Mouse (Mus musculus): ENCODE measurements around the gene Loxl4. TPM values are rescaled to one million over a fixed set of nuclear protein-coding genes. Genes with fewer than 3 reads are reported as not detected.

Gene Loxl4
- polyA plus RNA-seq, 1 experiment from 2014 or later, result 2.4 TPM

DNA sequence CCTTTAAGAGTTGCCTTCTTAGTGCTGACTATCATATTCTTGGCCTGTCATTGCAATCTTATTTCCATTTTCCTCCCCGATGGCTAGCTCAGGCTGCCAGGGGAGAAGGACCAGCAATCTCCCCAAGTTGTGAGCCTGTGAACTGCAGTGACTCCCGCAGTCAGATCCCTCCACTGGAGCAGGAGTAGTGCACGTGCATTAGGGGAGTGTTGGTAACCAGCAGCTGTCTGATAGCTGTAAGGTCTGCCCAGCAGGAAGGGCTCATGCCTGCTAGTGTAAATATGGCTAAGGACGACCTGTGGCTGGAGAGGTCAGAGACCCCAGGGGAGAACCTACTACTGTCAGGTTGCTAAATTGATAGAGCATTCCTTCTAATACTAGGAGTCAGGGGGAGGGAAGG is 31.9 kb downstream of the Loxl4 start:
- H3K36me3 ChIP-seq (ENCODE audit: control insufficient read depth, insufficient read depth, low read length), result no peaks in the 10 kb centered on the region
- no peak overlapping the region for H3K27ac ChIP-seq (ENCODE audit: low read length)
- no peaks in the 10 kb centered on the region for H3K27me3 ChIP-seq (replicated peaks; ENCODE audit: control insufficient read depth, insufficient read depth, low read length)
- no peak for ATAC-seq
- no peak overlapping the region for H3K4me3 ChIP-seq (ENCODE audit: low read length)
- H3K9ac ChIP-seq (ENCODE audit: low read depth, low read length), result no peak overlapping the region
- no peak overlapping the region for H3K4me2 ChIP-seq (ENCODE audit: low read depth, low read length)
- H3K9me3 ChIP-seq (ENCODE audit: control insufficient read depth, low read length), result no peaks in the 10 kb centered on the region
- no peaks in the 10 kb centered on the region for H3K4me1 ChIP-seq (ENCODE audit: control insufficient read depth, insufficient read depth, low read length)
- 37% methylated on average over 4 of the region's 4 CpGs for WGBS

DNA sequence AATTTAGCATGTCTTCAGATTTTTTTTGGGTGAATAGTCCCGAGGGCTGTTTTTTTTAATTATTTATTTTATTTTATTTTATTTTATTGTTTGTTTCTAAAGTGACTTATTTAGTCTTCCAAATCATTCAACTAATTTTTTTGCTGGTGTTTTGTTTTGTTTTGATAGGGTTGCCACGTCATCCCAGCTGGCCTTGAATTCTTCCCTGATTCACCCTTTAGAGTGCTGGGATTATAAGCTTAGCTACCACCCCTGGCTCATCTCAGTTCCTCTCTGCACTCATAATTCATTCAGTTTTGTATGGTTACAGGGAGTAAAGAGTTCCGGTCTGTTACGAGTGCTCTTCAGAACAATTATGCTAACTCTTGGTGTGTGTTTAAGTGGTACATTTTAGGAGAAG is 34.0 kb downstream of the Loxl4 start:
- Histone ChIP-seq H3K4me1 (ENCODE audit: control insufficient read depth, insufficient read depth, low read length) (no peaks in the 10 kb centered on the region), H3K9ac (ENCODE audit: low read depth, low read length) (no peak overlapping the region), H3K4me2 (ENCODE audit: low read depth, low read length) (no peak overlapping the region), H3K4me3 (ENCODE audit: low read length) (no peak overlapping the region), H3K27me3 (replicated peaks; ENCODE audit: control insufficient read depth, insufficient read depth, low read length) (no peaks in the 10 kb centered on the region), H3K27ac (ENCODE audit: low read length) (no peak overlapping the region), H3K9me3 (ENCODE audit: control insufficient read depth, low read length) (no peaks in the 10 kb centered on the region), H3K36me3 (ENCODE audit: control insufficient read depth, insufficient read depth, low read length) (no peaks in the 10 kb centered on the region)
- WGBS, result 82% methylated on average over 4 of the region's 4 CpGs
- ATAC-seq, result no peak

DNA sequence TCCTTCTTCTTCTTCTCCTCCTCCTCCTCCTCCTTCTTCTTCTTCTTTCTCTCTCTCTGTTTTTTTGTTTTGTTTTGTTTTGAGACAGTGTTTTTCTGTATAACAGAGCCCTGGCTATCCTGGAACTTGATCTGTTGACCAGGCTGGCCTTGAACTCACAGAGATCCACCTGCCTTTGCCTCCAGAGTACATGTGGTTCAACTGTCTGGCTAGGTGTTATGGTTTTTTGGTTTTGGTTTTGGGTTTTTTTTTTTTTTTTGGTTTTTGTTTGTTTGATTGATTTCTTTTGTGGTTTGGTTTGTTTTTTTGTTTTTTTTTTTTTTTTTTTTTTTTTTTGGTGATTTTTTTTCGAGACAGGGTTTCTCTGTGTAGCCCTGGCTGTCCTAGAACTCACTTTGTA is 35.8 kb downstream of the Loxl4 start:
- Histone ChIP-seq H3K27ac (ENCODE audit: low read length) (no peak overlapping the region), H3K9me3 (ENCODE audit: control insufficient read depth, low read length) (no peaks in the 10 kb centered on the region), H3K9ac (ENCODE audit: low read depth, low read length) (no peak overlapping the region), H3K36me3 (ENCODE audit: control insufficient read depth, insufficient read depth, low read length) (no peaks in the 10 kb centered on the region), H3K4me2 (ENCODE audit: low read depth, low read length) (no peak overlapping the region), H3K27me3 (replicated peaks; ENCODE audit: control insufficient read depth, insufficient read depth, low read length) (no peaks in the 10 kb centered on the region), H3K4me3 (ENCODE audit: low read length) (no peak overlapping the region), H3K4me1 (ENCODE audit: control insufficient read depth, insufficient read depth, low read length) (no peaks in the 10 kb centered on the region)
- 100% methylated on average over 1 of the region's 1 CpGs for WGBS
- no peak for ATAC-seq

DNA sequence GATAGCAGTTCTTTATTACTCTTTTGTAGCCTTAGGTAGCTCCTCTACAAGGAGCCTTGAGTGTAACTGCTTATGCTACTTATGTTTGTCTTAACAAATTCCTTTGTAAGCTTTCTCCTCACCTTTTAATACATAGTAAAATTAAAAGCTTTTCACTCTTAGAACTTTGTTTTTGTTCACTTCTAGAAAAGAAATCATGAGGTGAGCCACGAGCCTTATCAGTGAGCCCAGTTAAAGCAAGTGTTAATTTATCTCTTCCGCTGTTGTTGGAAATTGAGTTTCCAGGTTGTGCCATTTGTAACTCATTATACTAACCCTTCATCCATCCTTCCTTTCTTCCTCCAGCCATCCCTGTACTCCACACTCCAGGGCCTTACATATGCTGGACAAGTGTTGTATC is 37.3 kb downstream of the Loxl4 start:
- H3K9ac ChIP-seq (ENCODE audit: low read depth, low read length), result no peak overlapping the region
- H3K27me3 ChIP-seq (replicated peaks; ENCODE audit: control insufficient read depth, insufficient read depth, low read length), result no peaks in the 10 kb centered on the region
- H3K4me1 ChIP-seq (ENCODE audit: control insufficient read depth, insufficient read depth, low read length), result no peaks in the 10 kb centered on the region
- no peaks in the 10 kb centered on the region for H3K9me3 ChIP-seq (ENCODE audit: control insufficient read depth, low read length)
- no peak overlapping the region for H3K4me2 ChIP-seq (ENCODE audit: low read depth, low read length)
- no peak overlapping the region for H3K27ac ChIP-seq (ENCODE audit: low read length)
- no peak for ATAC-seq
- no peak overlapping the region for H3K4me3 ChIP-seq (ENCODE audit: low read length)
- no peaks in the 10 kb centered on the region for H3K36me3 ChIP-seq (ENCODE audit: control insufficient read depth, insufficient read depth, low read length)
- WGBS, result 79% methylated on average over 2 of the region's 2 CpGs

DNA sequence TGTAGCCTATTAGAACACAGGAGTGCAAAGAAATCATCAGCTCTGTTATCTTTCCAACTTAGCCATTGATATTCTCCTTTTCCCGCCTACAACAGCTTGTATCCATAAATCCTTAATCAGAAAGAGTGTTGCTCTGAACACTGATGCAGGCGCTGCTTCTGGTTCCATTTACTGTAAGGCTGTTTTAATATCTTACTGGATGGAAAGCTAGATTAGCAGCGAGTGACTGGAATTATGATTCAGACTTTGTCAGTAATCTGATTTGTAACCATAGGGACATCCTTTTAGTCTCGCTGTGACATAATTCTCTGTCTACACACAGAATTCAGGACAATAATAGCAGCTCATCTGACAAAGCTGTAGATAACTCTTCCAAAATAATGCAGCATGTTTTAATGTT is 41.3 kb downstream of the Loxl4 start:
- H3K9ac ChIP-seq (ENCODE audit: low read depth, low read length), result no peak overlapping the region
- H3K27me3 ChIP-seq (replicated peaks; ENCODE audit: control insufficient read depth, insufficient read depth, low read length), result no peaks in the 10 kb centered on the region
- H3K36me3 ChIP-seq (ENCODE audit: control insufficient read depth, insufficient read depth, low read length), result no peaks in the 10 kb centered on the region
- no peak overlapping the region for H3K4me2 ChIP-seq (ENCODE audit: low read depth, low read length)
- WGBS, result 83% methylated on average over 4 of the region's 4 CpGs
- H3K27ac ChIP-seq (ENCODE audit: low read length), result no peak overlapping the region
- H3K4me3 ChIP-seq (ENCODE audit: low read length), result no peak overlapping the region
- no peaks in the 10 kb centered on the region for H3K9me3 ChIP-seq (ENCODE audit: control insufficient read depth, low read length)
- H3K4me1 ChIP-seq (ENCODE audit: control insufficient read depth, insufficient read depth, low read length), result no peaks in the 10 kb centered on the region
- no peak for ATAC-seq

DNA sequence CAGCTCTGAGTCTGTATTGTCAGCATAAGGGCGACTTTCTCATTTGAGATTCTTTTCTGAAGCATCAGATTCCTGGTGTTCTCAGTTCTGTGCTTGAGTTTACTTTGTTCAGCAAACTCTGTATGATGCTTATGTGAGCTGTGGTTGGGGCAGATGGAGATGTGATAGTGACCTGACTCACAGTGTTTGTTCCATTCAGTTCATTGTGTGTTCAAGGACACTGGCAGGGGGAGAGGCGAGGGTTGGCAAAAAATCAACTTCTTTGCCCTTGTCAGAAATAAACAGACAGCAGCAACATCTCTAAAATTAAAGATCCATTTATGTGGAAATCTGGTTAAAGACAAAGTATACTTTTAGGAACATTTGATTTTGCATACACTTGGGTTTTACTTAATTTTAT is 43.5 kb downstream of the Loxl4 start:
- no peak overlapping the region for H3K4me2 ChIP-seq (ENCODE audit: low read depth, low read length)
- ATAC-seq, result no peak
- no peak overlapping the region for H3K4me3 ChIP-seq (ENCODE audit: low read length)
- no peaks in the 10 kb centered on the region for H3K36me3 ChIP-seq (ENCODE audit: control insufficient read depth, insufficient read depth, low read length)
- no peaks in the 10 kb centered on the region for H3K27me3 ChIP-seq (replicated peaks; ENCODE audit: control insufficient read depth, insufficient read depth, low read length)
- H3K9me3 ChIP-seq (ENCODE audit: control insufficient read depth, low read length), result no peaks in the 10 kb centered on the region
- 74% methylated on average over 2 of the region's 2 CpGs for WGBS
- no peak overlapping the region for H3K9ac ChIP-seq (ENCODE audit: low read depth, low read length)
- no peaks in the 10 kb centered on the region for H3K4me1 ChIP-seq (ENCODE audit: control insufficient read depth, insufficient read depth, low read length)
- no peak overlapping the region for H3K27ac ChIP-seq (ENCODE audit: low read length)

DNA sequence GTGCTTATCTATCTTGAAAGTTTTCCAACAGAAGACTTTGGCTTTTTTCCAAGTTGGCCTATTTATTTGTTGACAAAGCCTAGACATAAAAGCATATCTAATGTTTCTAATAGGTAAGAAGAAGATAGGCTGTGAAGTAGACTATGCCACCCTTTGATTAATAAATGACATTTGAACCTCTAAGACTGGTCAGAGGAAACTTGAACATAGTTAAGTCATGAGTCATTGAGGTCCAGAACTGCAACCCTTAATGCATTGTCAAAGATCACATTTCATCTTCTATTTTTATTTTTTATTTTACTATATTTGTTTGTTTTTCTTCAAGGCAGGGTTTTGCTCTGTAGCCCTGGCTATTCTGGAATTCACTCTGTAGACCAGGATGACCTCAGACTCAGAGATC is 45.6 kb downstream of the Loxl4 start:
- Histone ChIP-seq H3K27ac (ENCODE audit: low read length) (no peak overlapping the region), H3K4me2 (ENCODE audit: low read depth, low read length) (no peak overlapping the region), H3K27me3 (replicated peaks; ENCODE audit: control insufficient read depth, insufficient read depth, low read length) (no peaks in the 10 kb centered on the region), H3K4me3 (ENCODE audit: low read length) (no peak overlapping the region), H3K9me3 (ENCODE audit: control insufficient read depth, low read length) (no peaks in the 10 kb centered on the region), H3K4me1 (ENCODE audit: control insufficient read depth, insufficient read depth, low read length) (no peaks in the 10 kb centered on the region), H3K36me3 (ENCODE audit: control insufficient read depth, insufficient read depth, low read length) (no peaks in the 10 kb centered on the region), H3K9ac (ENCODE audit: low read depth, low read length) (no peak overlapping the region)
- ATAC-seq, result no peak

DNA sequence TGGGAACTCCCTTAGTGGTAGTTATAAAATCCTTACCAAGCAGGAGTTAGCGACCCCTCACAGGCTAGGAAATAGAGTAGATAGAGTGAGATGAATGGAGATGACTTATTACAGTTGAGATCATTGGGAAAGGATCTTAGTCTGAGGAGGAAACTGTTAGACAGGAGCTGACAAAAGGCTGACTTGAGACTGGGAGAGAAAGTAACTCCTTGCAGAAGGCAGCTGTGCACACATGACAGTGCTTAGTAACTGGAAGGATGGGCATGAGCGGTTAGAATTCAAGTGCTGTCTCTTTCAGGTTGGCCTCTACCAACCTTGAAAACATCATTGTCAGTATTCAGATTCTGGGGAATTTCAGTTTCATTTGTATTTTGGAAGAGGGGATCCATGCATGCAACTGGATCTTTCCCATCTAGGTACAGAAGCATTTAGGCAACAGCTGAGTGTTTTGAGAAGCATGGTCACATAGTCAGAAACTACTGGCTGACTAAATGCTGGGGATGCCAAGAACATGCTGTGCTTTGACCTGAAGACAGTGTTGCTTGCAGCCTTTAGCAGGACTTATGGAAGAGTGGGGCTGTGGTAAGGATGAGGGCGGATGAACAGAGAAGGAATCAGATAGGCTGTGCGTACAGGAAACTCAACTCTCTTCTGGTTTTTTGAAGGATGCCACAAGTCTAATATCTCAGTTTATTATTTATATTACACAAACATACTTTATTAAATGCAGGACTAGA is 46.2 kb downstream of the Loxl4 start:
- ATAC-seq, result no peak
- Histone ChIP-seq H3K27me3 (replicated peaks; ENCODE audit: control insufficient read depth, insufficient read depth, low read length) (no peaks in the 10 kb centered on the region), H3K4me2 (ENCODE audit: low read depth, low read length) (no peak overlapping the region), H3K9me3 (ENCODE audit: control insufficient read depth, low read length) (no peaks in the 10 kb centered on the region), H3K27ac (ENCODE audit: low read length) (no peak overlapping the region), H3K4me1 (ENCODE audit: control insufficient read depth, insufficient read depth, low read length) (no peaks in the 10 kb centered on the region), H3K9ac (ENCODE audit: low read depth, low read length) (no peak overlapping the region), H3K4me3 (ENCODE audit: low read length) (no peak overlapping the region), H3K36me3 (ENCODE audit: control insufficient read depth, insufficient read depth, low read length) (no peaks in the 10 kb centered on the region)
- 89% methylated on average over 4 of the region's 4 CpGs for WGBS

DNA sequence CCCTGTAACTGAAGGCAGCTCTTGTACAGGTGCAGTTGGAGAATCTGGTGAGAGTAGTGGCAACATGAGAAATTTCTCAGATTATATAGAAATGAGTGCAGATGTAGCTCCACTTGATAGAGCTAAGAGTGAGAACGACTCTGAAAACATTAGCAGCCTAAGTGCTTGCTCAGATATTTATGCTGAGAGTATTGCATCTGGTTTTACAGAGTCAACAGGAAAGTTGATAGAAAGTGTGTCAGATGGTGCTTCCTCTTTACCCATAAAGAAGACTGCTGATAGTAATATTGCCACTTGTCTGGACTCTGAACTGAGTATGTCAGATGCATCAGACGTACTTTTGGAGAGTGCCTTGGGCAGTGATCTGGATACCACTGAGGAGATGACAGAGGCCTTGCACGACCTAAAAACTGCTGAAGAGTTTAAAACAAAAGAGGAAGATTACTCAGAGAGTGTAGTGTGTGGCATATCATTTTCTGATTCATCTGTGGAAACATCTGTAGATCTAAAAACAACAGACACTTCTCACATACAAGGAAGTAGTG is 48.8 kb downstream of the Loxl4 start:
- H3K36me3 ChIP-seq (ENCODE audit: control insufficient read depth, insufficient read depth, low read length), result no peaks in the 10 kb centered on the region
- ATAC-seq, result no peak
- WGBS, result 80% methylated on average over 3 of the region's 3 CpGs
- H3K9me3 ChIP-seq (ENCODE audit: control insufficient read depth, low read length), result no peaks in the 10 kb centered on the region
- no peak overlapping the region for H3K4me2 ChIP-seq (ENCODE audit: low read depth, low read length)
- H3K4me3 ChIP-seq (ENCODE audit: low read length), result no peak overlapping the region
- H3K27ac ChIP-seq (ENCODE audit: low read length), result no peak overlapping the region
- H3K27me3 ChIP-seq (replicated peaks; ENCODE audit: control insufficient read depth, insufficient read depth, low read length), result no peaks in the 10 kb centered on the region
- no peak overlapping the region for H3K9ac ChIP-seq (ENCODE audit: low read depth, low read length)
- no peaks in the 10 kb centered on the region for H3K4me1 ChIP-seq (ENCODE audit: control insufficient read depth, insufficient read depth, low read length)

DNA sequence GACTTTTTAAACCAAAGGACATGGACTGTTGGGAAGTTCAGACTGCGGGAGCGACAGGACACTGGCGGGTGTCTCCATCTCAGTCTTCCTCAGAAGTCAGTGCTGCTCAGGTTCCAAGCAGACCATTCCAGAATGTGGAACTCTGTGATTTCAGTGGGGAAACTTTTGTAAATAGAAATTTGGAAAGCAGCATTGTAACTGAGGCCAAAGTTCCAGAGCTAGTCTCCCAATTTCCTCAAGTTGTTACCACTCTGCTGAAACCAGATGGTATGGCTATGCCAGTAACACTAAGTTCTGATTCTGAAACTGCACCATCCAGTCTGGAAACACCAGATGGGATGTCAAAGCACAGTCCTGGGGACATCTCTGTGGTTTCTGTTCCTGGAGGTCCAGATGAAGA is 49.6 kb downstream of the Loxl4 start:
- WGBS, result 98% methylated on average over 3 of the region's 3 CpGs
- no peaks in the 10 kb centered on the region for H3K27me3 ChIP-seq (replicated peaks; ENCODE audit: control insufficient read depth, insufficient read depth, low read length)

More for the DNA sequence above, 49.6 kb downstream of the Loxl4 start:
- Histone ChIP-seq H3K27ac (ENCODE audit: low read length) (no peak overlapping the region), H3K4me3 (ENCODE audit: low read length) (no peak overlapping the region), H3K4me1 (ENCODE audit: control insufficient read depth, insufficient read depth, low read length) (no peaks in the 10 kb centered on the region), H3K9me3 (ENCODE audit: control insufficient read depth, low read length) (no peaks in the 10 kb centered on the region), H3K4me2 (ENCODE audit: low read depth, low read length) (no peak overlapping the region), H3K9ac (ENCODE audit: low read depth, low read length) (no peak overlapping the region), H3K36me3 (ENCODE audit: control insufficient read depth, insufficient read depth, low read length) (no peaks in the 10 kb centered on the region)
- no peak for ATAC-seq
